Mouse (Mus musculus): ENCODE data around the gene Rbmx. TPM values are rescaled to one million over a fixed set of nuclear protein-coding genes. Genes with fewer than 3 reads are reported as not detected.

Rbmx gene
- 69.2 and 71.6 TPM in 2 replicates for polyA plus RNA-seq (2014; fragmentation: Nextera tagmentation; extraction: Ambion mirVana)

GRCm38 (mm10) chrX:57392367-57393246 is at the start of gene Rbmx:
Gene Rbmx, minus strand, starts transcription at chrX:57393036.
- 14% methylated on average over 50 of the region's 50 CpGs for WGBS
- DNase-seq (ENCODE audit: low spot score), result peak; percentile 64
- H3K36me3 ChIP-seq (ENCODE audit: control insufficient read depth, insufficient read depth, low read length), result peaks cover 13% of the 10 kb centered on the region
- H3K4me3 ChIP-seq (ENCODE audit: low read depth, low read length), result peak within 1 kb of the TSS; percentile 64
- peak within 1 kb of the TSS; percentile 61 for H3K4me2 ChIP-seq
- no peaks in the 10 kb centered on the region for H3K4me1 ChIP-seq (replicated peaks; ENCODE audit: control insufficient read depth, insufficient read depth, low read length)
- H3K27me3 ChIP-seq (replicated peaks; ENCODE audit: control insufficient read depth, insufficient read depth, low read length), result no peaks in the 10 kb centered on the region
- peak within 1 kb of the TSS; percentile 88 for H3K27ac ChIP-seq (ENCODE audit: low read depth, low read length)
- ATAC-seq (replicated peaks; ENCODE audit: low FRiP score), result peak; percentile 90
- peak within 1 kb of the TSS; percentile 79 for H3K9ac ChIP-seq (ENCODE audit: low read depth, low read length)
- H3K9me3 ChIP-seq (ENCODE audit: control insufficient read depth, low read length), result no peaks in the 10 kb centered on the region

- no peaks in the 10 kb centered on the region for H3K4me1 ChIP-seq (replicated peaks; ENCODE audit: control insufficient read depth, insufficient read depth, low read length)
- no peaks in the 10 kb centered on the region for H3K27me3 ChIP-seq (replicated peaks; ENCODE audit: control insufficient read depth, insufficient read depth, low read length)
- DNase-seq (ENCODE audit: low spot score), result no peak
- no peaks in the 10 kb centered on the region for H3K36me3 ChIP-seq (ENCODE audit: control insufficient read depth, insufficient read depth, low read length)
- no peak overlapping the region for H3K27ac ChIP-seq (ENCODE audit: low read depth, low read length)
- H3K9me3 ChIP-seq (ENCODE audit: control insufficient read depth, low read length), result no peaks in the 10 kb centered on the region
- no peak overlapping the region for H3K4me3 ChIP-seq (ENCODE audit: low read depth, low read length)
- H3K4me2 ChIP-seq, result no peak overlapping the region
- no peak for ATAC-seq (replicated peaks; ENCODE audit: low FRiP score)
- 85% methylated on average over 2 of the region's 2 CpGs for WGBS
- H3K9ac ChIP-seq (ENCODE audit: low read depth, low read length), result no peak overlapping the region
These were observed 41.1 kb upstream of the Rbmx start for GRCm38 (mm10) chrX:57433897-57434296.

GRCm38 (mm10) chrX:57431610-57432009 is 38.8 kb upstream of the Rbmx start:
- no peaks in the 10 kb centered on the region for H3K27me3 ChIP-seq (replicated peaks; ENCODE audit: control insufficient read depth, insufficient read depth, low read length)
- no peak overlapping the region for H3K9ac ChIP-seq (ENCODE audit: low read depth, low read length)
- no peak for ATAC-seq (replicated peaks; ENCODE audit: low FRiP score)
- H3K27ac ChIP-seq (ENCODE audit: low read depth, low read length), result no peak overlapping the region
- H3K4me3 ChIP-seq (ENCODE audit: low read depth, low read length), result no peak overlapping the region
- no peak overlapping the region for H3K4me2 ChIP-seq
- no peaks in the 10 kb centered on the region for H3K9me3 ChIP-seq (ENCODE audit: control insufficient read depth, low read length)
- WGBS, result 9% methylated on average over 2 of the region's 2 CpGs
- DNase-seq (ENCODE audit: low spot score), result no peak
- H3K4me1 ChIP-seq (replicated peaks; ENCODE audit: control insufficient read depth, insufficient read depth, low read length), result no peaks in the 10 kb centered on the region
- no peaks in the 10 kb centered on the region for H3K36me3 ChIP-seq (ENCODE audit: control insufficient read depth, insufficient read depth, low read length)

- no peak within 1 kb of the TSS for H3K4me3 ChIP-seq (ENCODE audit: low read depth, low read length)
- DNase-seq (ENCODE audit: low spot score), result no peak
- H3K9me3 ChIP-seq (ENCODE audit: control insufficient read depth, low read length), result no peaks in the 10 kb centered on the region
- no peaks in the 10 kb centered on the region for H3K4me1 ChIP-seq (replicated peaks; ENCODE audit: control insufficient read depth, insufficient read depth, low read length)
- ATAC-seq (replicated peaks; ENCODE audit: low FRiP score), result no peak
- no peak within 1 kb of the TSS for H3K4me2 ChIP-seq
- WGBS, result 85% methylated on average over 12 of the region's 12 CpGs
- no peak within 1 kb of the TSS for H3K27ac ChIP-seq (ENCODE audit: low read depth, low read length)
- H3K9ac ChIP-seq (ENCODE audit: low read depth, low read length), result no peak within 1 kb of the TSS
- no peaks in the 10 kb centered on the region for H3K36me3 ChIP-seq (ENCODE audit: control insufficient read depth, insufficient read depth, low read length)
- no peaks in the 10 kb centered on the region for H3K27me3 ChIP-seq (replicated peaks; ENCODE audit: control insufficient read depth, insufficient read depth, low read length)
These were observed 15.9 kb upstream of the Rbmx start, which contains the start of gene Gm364 for GRCm38 (mm10) chrX:57408769-57409168. Gene Gm364, plus strand, starts transcription at chrX:57409154.

GRCm38 (mm10) chrX:57403651-57404050 is 10.8 kb upstream of the Rbmx start:
- H3K4me1 ChIP-seq (replicated peaks; ENCODE audit: control insufficient read depth, insufficient read depth, low read length), result no peaks in the 10 kb centered on the region
- no peak for DNase-seq (ENCODE audit: low spot score)
- no peaks in the 10 kb centered on the region for H3K36me3 ChIP-seq (ENCODE audit: control insufficient read depth, insufficient read depth, low read length)
- no peaks in the 10 kb centered on the region for H3K27me3 ChIP-seq (replicated peaks; ENCODE audit: control insufficient read depth, insufficient read depth, low read length)
- no peak overlapping the region for H3K4me2 ChIP-seq
- H3K9ac ChIP-seq (ENCODE audit: low read depth, low read length), result no peak overlapping the region
- ATAC-seq (replicated peaks; ENCODE audit: low FRiP score), result no peak
- no peak overlapping the region for H3K27ac ChIP-seq (ENCODE audit: low read depth, low read length)
- no peak overlapping the region for H3K4me3 ChIP-seq (ENCODE audit: low read depth, low read length)
- H3K9me3 ChIP-seq (ENCODE audit: control insufficient read depth, low read length), result no peaks in the 10 kb centered on the region

GRCm38 (mm10) chrX:57401388-57401787 is 8.6 kb upstream of the Rbmx start:
- Histone ChIP-seq H3K4me2 (no peak overlapping the region), H3K9ac (ENCODE audit: low read depth, low read length) (no peak overlapping the region), H3K36me3 (ENCODE audit: control insufficient read depth, insufficient read depth, low read length) (no peaks in the 10 kb centered on the region), H3K4me1 (replicated peaks; ENCODE audit: control insufficient read depth, insufficient read depth, low read length) (no peaks in the 10 kb centered on the region), H3K9me3 (ENCODE audit: control insufficient read depth, low read length) (no peaks in the 10 kb centered on the region), H3K27ac (ENCODE audit: low read depth, low read length) (no peak overlapping the region), H3K4me3 (ENCODE audit: low read depth, low read length) (no peak overlapping the region), H3K27me3 (replicated peaks; ENCODE audit: control insufficient read depth, insufficient read depth, low read length) (no peaks in the 10 kb centered on the region)
- DNase-seq (ENCODE audit: low spot score), result no peak
- 58% methylated on average over 1 of the region's 1 CpGs for WGBS
- ATAC-seq (replicated peaks; ENCODE audit: low FRiP score), result no peak

GRCm38 (mm10) chrX:57393412-57393811 is 576 bp upstream of the Rbmx start:
- Histone ChIP-seq H3K9ac (ENCODE audit: low read depth, low read length) (no peak overlapping the region), H3K9me3 (ENCODE audit: control insufficient read depth, low read length) (no peaks in the 10 kb centered on the region), H3K27me3 (replicated peaks; ENCODE audit: control insufficient read depth, insufficient read depth, low read length) (no peaks in the 10 kb centered on the region), H3K4me1 (replicated peaks; ENCODE audit: control insufficient read depth, insufficient read depth, low read length) (no peaks in the 10 kb centered on the region), H3K27ac (ENCODE audit: low read depth, low read length) (no peak overlapping the region), H3K4me2 (peak overlapping the region; percentile 51), H3K36me3 (ENCODE audit: control insufficient read depth, insufficient read depth, low read length) (peaks cover 9% of the 10 kb centered on the region), H3K4me3 (ENCODE audit: low read depth, low read length) (no peak overlapping the region; the same call in 1 of the 2 replicates)
- ATAC-seq (replicated peaks; ENCODE audit: low FRiP score), result no peak
- WGBS, result 29% methylated on average over 7 of the region's 7 CpGs
- no peak for DNase-seq (ENCODE audit: low spot score)

GRCm38 (mm10) chrX:57380915-57381314 is 11.9 kb downstream of the Rbmx start:
- H3K27me3 ChIP-seq (replicated peaks; ENCODE audit: control insufficient read depth, insufficient read depth, low read length), result no peaks in the 10 kb centered on the region
- no peak overlapping the region for H3K27ac ChIP-seq (ENCODE audit: low read depth, low read length)
- DNase-seq (ENCODE audit: low spot score), result no peak
- no peak for ATAC-seq (replicated peaks; ENCODE audit: low FRiP score)
- H3K4me3 ChIP-seq (ENCODE audit: low read depth, low read length), result no peak overlapping the region
- H3K9ac ChIP-seq (ENCODE audit: low read depth, low read length), result no peak overlapping the region
- H3K36me3 ChIP-seq (ENCODE audit: control insufficient read depth, insufficient read depth, low read length), result peaks cover 4% of the 10 kb centered on the region; the same call in 1 of the 2 replicates
- 84% methylated on average over 5 of the region's 5 CpGs for WGBS
- H3K4me1 ChIP-seq (replicated peaks; ENCODE audit: control insufficient read depth, insufficient read depth, low read length), result no peaks in the 10 kb centered on the region
- no peak overlapping the region for H3K4me2 ChIP-seq
- no peaks in the 10 kb centered on the region for H3K9me3 ChIP-seq (ENCODE audit: control insufficient read depth, low read length)

- ATAC-seq (replicated peaks; ENCODE audit: low FRiP score), result no peak
- WGBS, result 85% methylated on average over 3 of the region's 3 CpGs
- H3K36me3 ChIP-seq (ENCODE audit: control insufficient read depth, insufficient read depth, low read length), result peaks cover 2% of the 10 kb centered on the region; the same call in 1 of the 2 replicates
These were observed 14.3 kb downstream of the Rbmx start for GRCm38 (mm10) chrX:57378579-57378978.

More at GRCm38 (mm10) chrX:57378579-57378978, 14.3 kb downstream of the Rbmx start:
- no peak overlapping the region for H3K4me3 ChIP-seq (ENCODE audit: low read depth, low read length)
- H3K27ac ChIP-seq (ENCODE audit: low read depth, low read length), result no peak overlapping the region
- H3K9ac ChIP-seq (ENCODE audit: low read depth, low read length), result no peak overlapping the region
- H3K4me2 ChIP-seq, result no peak overlapping the region
- no peaks in the 10 kb centered on the region for H3K4me1 ChIP-seq (replicated peaks; ENCODE audit: control insufficient read depth, insufficient read depth, low read length)
- DNase-seq (ENCODE audit: low spot score), result no peak
- no peaks in the 10 kb centered on the region for H3K9me3 ChIP-seq (ENCODE audit: control insufficient read depth, low read length)
- no peaks in the 10 kb centered on the region for H3K27me3 ChIP-seq (replicated peaks; ENCODE audit: control insufficient read depth, insufficient read depth, low read length)
